Comparison of ENCODE assay signal across 22 mouse cellular contexts in the genomic region with DNA sequence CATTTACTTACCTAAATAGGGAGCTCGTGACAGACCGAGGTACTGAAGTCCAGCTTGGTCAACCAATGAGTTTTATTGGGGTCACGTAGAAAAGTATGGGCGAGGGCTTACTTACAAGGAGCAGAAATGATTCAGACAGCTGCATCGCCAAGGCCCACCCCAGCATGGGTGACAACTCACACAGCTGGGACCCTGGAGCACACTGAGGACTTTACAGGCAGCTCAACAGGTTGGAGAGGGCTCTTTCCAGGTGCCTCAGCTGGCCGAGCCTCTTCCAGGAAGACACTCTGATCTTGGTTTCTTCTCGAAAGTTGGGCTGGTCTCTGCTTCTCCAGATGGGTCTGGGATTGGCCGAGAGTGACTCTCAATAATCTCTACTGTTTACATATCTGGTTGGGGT.
DNase-seq lines count a peak whose midpoint lies in the region; ATAC-seq and TF ChIP-seq lines count a peak whose summit lies in the region.
"Had no signal": no experiment of that assay in that cellular context is flagged by ENCODE, and none has a peak within 500 bp of the region (broad histone marks: within the 10 kb centered on the region; RNA-seq: fewer than 3 reads in every experiment).

No protein-coding gene starts in this region.

- no peak overlapping the region for H3K9ac ChIP-seq in liver, embryonic 11.5 days (ENCODE audit: low read depth, low read length)
- no peak overlapping the region for H3K9ac ChIP-seq in liver, postnatal 0 days (replicated peaks)
- H3K9ac ChIP-seq: embryonic facial prominence, embryonic 13.5 days; embryonic facial prominence, embryonic 15.5 days; forebrain, embryonic 12.5 days had no signal

- H3K27ac ChIP-seq in heart, embryonic 10.5 days = no peak overlapping the region
- no peak overlapping the region for H3K27ac ChIP-seq in liver, embryonic 11.5 days (ENCODE audit: low read depth, low read length)
- H3K27ac ChIP-seq in liver, postnatal 0 days (ENCODE audit: low read depth) = no peak overlapping the region
- H3K27ac ChIP-seq: embryonic facial prominence, embryonic 13.5 days; embryonic facial prominence, embryonic 15.5 days; forebrain, embryonic 10.5 days; forebrain, embryonic 12.5 days had no signal

- DNase-seq in heart, embryonic 10.5 days (ENCODE audit: low spot score) = peak; percentile 64
- DNase-seq in heart, postnatal 10 days = no peak
- peak; percentile 5 for DNase-seq in liver, embryonic 11.5 days (ENCODE audit: low spot score)
- no peak for DNase-seq in liver, postnatal 0 days
- no peak for DNase-seq in thymus, adult 18-20 months
- DNase-seq: adrenal gland, adult 2 months; adrenal gland, postnatal 10 days; adrenal gland, postnatal 25 days; cerebellum, adult 11 months; cerebellum, adult 18-20 months; cerebellum, adult 8-10 months; cerebellum, adult 9-11 months; cerebellum, postnatal 14 days; cerebellum, postnatal 36 days; embryo, embryonic 11 days had no signal

- peaks cover 10% of the 10 kb centered on the region; the same call in 1 of the 2 replicates for H3K27me3 ChIP-seq in heart, embryonic 10.5 days (ENCODE audit: insufficient read depth, poor library complexity, severe bottlenecking)
- 0 out of 2 replicates have a peak, but pooled peaks cover 3% of the 10 kb centered on the region for H3K27me3 ChIP-seq in liver, embryonic 11.5 days (replicated peaks; ENCODE audit: control insufficient read depth, insufficient read depth, low read length)
- no peaks in the 10 kb centered on the region for H3K27me3 ChIP-seq in liver, postnatal 0 days (ENCODE audit: insufficient read depth, low read length)
- H3K27me3 ChIP-seq: embryonic facial prominence, embryonic 15.5 days had no signal

- ATAC-seq in liver, embryonic 11.5 days (replicated peaks; ENCODE audit: low FRiP score) = no peak
- ATAC-seq in liver, postnatal 0 days = no peak
- ATAC-seq: forebrain, embryonic 14.5 days; forebrain, embryonic 16.5 days had no signal

- intact Hi-C loops in heart, postnatal 10 days (cut with DNase I) = loop anchor here (5.0 kb wide), 1 partner anchor 349 kb away; a partner anchor contains a TSS

- no peaks in the 10 kb centered on the region for H3K9me3 ChIP-seq in heart, embryonic 10.5 days
- H3K9me3 ChIP-seq in liver, embryonic 11.5 days (ENCODE audit: control insufficient read depth, low read length) = no peaks in the 10 kb centered on the region
- no peaks in the 10 kb centered on the region for H3K9me3 ChIP-seq in liver, postnatal 0 days (ENCODE audit: low read length)
- H3K9me3 ChIP-seq: embryonic facial prominence, embryonic 13.5 days; embryonic facial prominence, embryonic 15.5 days; forebrain, embryonic 10.5 days; forebrain, embryonic 12.5 days had no signal

- no peaks in the 10 kb centered on the region for H3K36me3 ChIP-seq in heart, embryonic 10.5 days
- no peaks in the 10 kb centered on the region for H3K36me3 ChIP-seq in liver, embryonic 11.5 days (ENCODE audit: control insufficient read depth, insufficient read depth, low read length)
- H3K36me3 ChIP-seq in liver, postnatal 0 days (replicated peaks; ENCODE audit: insufficient read depth, low read length) = no peaks in the 10 kb centered on the region
- H3K36me3 ChIP-seq: embryonic facial prominence, embryonic 13.5 days; embryonic facial prominence, embryonic 15.5 days; forebrain, embryonic 10.5 days; forebrain, embryonic 12.5 days had no signal

- H3K4me1 ChIP-seq in heart, embryonic 10.5 days = 0 out of 2 replicates have a peak, but pooled peaks cover 6% of the 10 kb centered on the region
- H3K4me1 ChIP-seq in liver, embryonic 11.5 days (replicated peaks; ENCODE audit: control insufficient read depth, insufficient read depth, low read length) = no peaks in the 10 kb centered on the region
- no peaks in the 10 kb centered on the region for H3K4me1 ChIP-seq in liver, postnatal 0 days (ENCODE audit: insufficient read depth)

- H3K4me3 ChIP-seq in heart, embryonic 10.5 days = no peak overlapping the region
- H3K4me3 ChIP-seq in liver, embryonic 11.5 days (ENCODE audit: low read depth, low read length) = no peak overlapping the region
- no peak overlapping the region for H3K4me3 ChIP-seq in liver, postnatal 0 days (ENCODE audit: low read depth, low read length)
- H3K4me3 ChIP-seq: embryonic facial prominence, embryonic 13.5 days; embryonic facial prominence, embryonic 15.5 days; erythroblast, embryonic 14.5 days; forebrain, embryonic 10.5 days; forebrain, embryonic 12.5 days had no signal

- TF ChIP-seq EP300 in liver, postnatal 0 days (IDR thresholded peaks at IDR 0.05; ENCODE audit: low read depth) = no peak

- WGBS in heart, embryonic 10.5 days = 82% methylated on average over 8 of the region's 8 CpGs
- WGBS in liver, embryonic 11.5 days = 80% methylated on average over 8 of the region's 8 CpGs
- 66% methylated on average over 8 of the region's 8 CpGs for WGBS in liver, postnatal 0 days (ENCODE audit: insufficient replicate concordance)

- TF ChIP-seq CTCF in liver, postnatal 0 days (IDR thresholded peaks at IDR 0.05; ENCODE audit: low read depth) = no peak

- H3K4me2 ChIP-seq in liver, embryonic 11.5 days = no peak overlapping the region
- no peak overlapping the region for H3K4me2 ChIP-seq in liver, postnatal 0 days (ENCODE audit: low read depth, low read length)
- H3K4me2 ChIP-seq: embryonic facial prominence, embryonic 13.5 days; embryonic facial prominence, embryonic 15.5 days; forebrain, embryonic 12.5 days had no signal

Comparison
In these comparisons a context has a peak if more than half of its experiments do, and no peak if none do; other contexts are left out.
1. DNase-seq: peak in heart, embryonic 10.5 days (single experiment) and liver, embryonic 11.5 days (single experiment); none in heart, postnatal 10 days (0 of 2), liver, postnatal 0 days (single experiment) and thymus, adult 18-20 months (0 of 2).